Mouse (Mus musculus): ENCODE measurements around the gene Akap13. TPM values are rescaled to one million over a fixed set of nuclear protein-coding genes. Genes with fewer than 3 reads are reported as not detected.

The Akap13 gene
- polyA plus RNA-seq, 1 experiment from 2014 or later = 25.7 TPM

DNA sequence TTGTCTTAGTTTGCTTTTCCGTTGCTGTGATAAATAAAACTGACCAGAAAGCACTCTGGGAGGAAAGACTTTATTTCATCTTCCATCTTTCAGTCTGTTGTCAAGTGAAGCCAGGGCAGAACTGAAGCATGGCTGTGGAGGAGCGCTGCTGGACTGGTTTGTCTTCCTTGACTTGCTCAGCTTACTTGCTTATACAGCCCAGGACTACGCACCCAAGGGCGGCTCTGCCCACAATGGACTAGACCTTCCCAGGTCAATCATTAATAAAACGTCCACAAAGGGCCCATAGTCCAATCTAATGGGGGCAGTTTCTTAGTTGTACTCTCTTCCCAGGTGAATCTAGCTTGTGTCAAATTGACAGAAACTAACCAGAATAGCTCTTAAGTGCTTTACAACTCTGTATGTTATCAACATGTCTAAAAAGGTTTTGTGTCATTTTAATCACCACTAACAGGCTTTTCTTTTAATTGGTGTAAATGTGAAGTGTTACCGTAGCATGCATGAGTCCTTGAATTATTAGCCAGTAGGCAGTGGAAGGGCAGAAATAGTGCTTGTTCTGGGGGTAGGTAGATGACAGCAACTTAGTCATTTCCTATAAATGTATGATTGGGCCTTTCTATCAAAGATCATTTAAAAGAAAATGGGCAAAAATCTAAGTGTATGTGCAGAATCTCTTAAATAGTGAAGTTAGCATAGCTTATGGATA is 25.5 kb downstream of the Akap13 start:
- no peaks in the 10 kb centered on the region for H3K9me3 ChIP-seq (ENCODE audit: low read length)
- H3K27me3 ChIP-seq (ENCODE audit: insufficient read depth, low read length) = no peaks in the 10 kb centered on the region
- no peaks in the 10 kb centered on the region for H3K36me3 ChIP-seq (replicated peaks; ENCODE audit: insufficient read depth, low read length)
- H3K27ac ChIP-seq (ENCODE audit: low read depth) = peak overlapping the region; percentile 55
- peak; percentile 91 for ATAC-seq
- 60% methylated on average over 6 of the region's 6 CpGs for WGBS (ENCODE audit: insufficient replicate concordance)
- peak; percentile 37 for DNase-seq
- peak overlapping the region; percentile 20; the same call in 1 of the 2 replicates for H3K4me2 ChIP-seq (ENCODE audit: low read depth, low read length)
- no peaks in the 10 kb centered on the region; the same call in 1 of the 2 replicates for H3K4me1 ChIP-seq (ENCODE audit: insufficient read depth)
- TF ChIP-seq EP300 (IDR thresholded peaks at IDR 0.05; ENCODE audit: low read depth) (no peak), CTCF (IDR thresholded peaks at IDR 0.05; ENCODE audit: low read depth) (no peak)
- H3K9ac ChIP-seq (replicated peaks) = no peak overlapping the region
- H3K4me3 ChIP-seq (ENCODE audit: low read depth, low read length) = no peak overlapping the region

DNA sequence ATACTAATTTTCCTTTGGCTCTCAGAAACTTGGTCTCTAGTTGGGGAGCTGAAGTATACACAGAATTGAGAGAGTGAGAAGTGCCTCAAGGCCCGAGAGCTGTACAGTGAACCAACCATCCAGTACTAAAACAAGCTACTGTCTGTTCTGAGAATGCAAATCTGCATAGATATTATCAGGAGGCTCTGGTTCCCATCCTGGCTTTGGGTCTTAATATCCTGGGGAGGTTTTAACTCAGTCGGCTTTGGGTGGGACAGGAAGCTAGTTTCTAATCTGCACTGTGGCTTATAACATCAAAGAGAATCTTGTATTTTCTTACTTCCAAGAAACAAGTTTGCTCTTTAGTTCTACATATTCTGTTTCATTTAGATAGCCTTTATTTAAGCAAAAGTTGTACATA is 30.7 kb downstream of the Akap13 start:
- TF ChIP-seq CTCF (IDR thresholded peaks at IDR 0.05; ENCODE audit: low read depth) (no peak), EP300 (IDR thresholded peaks at IDR 0.05; ENCODE audit: low read depth) (no peak)
- no peak for DNase-seq
- no peak overlapping the region for H3K27ac ChIP-seq (ENCODE audit: low read depth)
- WGBS (ENCODE audit: insufficient replicate concordance) = 47% methylated on average over 2 of the region's 2 CpGs
- H3K4me2 ChIP-seq (ENCODE audit: low read depth, low read length) = no peak overlapping the region
- H3K4me1 ChIP-seq (ENCODE audit: insufficient read depth) = no peaks in the 10 kb centered on the region; the same call in 1 of the 2 replicates
- H3K9me3 ChIP-seq (ENCODE audit: low read length) = no peaks in the 10 kb centered on the region
- no peak for ATAC-seq
- no peaks in the 10 kb centered on the region for H3K27me3 ChIP-seq (ENCODE audit: insufficient read depth, low read length)
- no peak overlapping the region for H3K9ac ChIP-seq (replicated peaks)
- no peak overlapping the region for H3K4me3 ChIP-seq (ENCODE audit: low read depth, low read length)
- no peaks in the 10 kb centered on the region for H3K36me3 ChIP-seq (replicated peaks; ENCODE audit: insufficient read depth, low read length)

DNA sequence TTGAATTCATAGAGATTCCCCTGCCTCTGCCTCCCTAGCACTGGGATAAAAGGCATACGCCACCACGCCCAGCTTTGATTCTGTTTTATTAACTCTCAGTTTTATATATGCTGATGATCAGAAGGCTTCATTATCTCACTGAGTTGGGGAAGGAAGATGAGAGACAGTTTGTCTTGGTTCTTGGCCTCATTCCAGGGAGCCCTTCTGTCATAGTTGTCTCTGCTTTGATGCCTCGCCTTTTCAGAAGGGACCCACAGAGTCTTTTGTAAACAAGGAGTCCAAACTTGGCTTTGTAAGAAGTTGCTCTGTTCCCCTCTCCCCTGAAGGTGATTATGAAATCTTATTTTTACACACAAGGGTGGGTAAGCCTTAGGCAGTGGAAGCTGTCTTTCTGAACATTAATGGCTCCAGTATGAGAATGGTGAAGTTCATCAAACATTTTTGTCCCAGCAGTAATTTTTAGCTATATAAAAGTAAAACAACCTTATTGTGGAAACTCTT is 40.7 kb downstream of the Akap13 start:
- no peaks in the 10 kb centered on the region for H3K9me3 ChIP-seq (ENCODE audit: low read length)
- DNase-seq (no peak), ATAC-seq (no peak)
- no peak overlapping the region for H3K27ac ChIP-seq (ENCODE audit: low read depth)
- H3K4me3 ChIP-seq (ENCODE audit: low read depth, low read length) = no peak overlapping the region
- TF ChIP-seq CTCF (IDR thresholded peaks at IDR 0.05; ENCODE audit: low read depth) = no peak
- TF ChIP-seq EP300 (IDR thresholded peaks at IDR 0.05; ENCODE audit: low read depth) = no peak
- H3K4me1 ChIP-seq (ENCODE audit: insufficient read depth) = peaks cover 25% of the 10 kb centered on the region
- H3K4me2 ChIP-seq (ENCODE audit: low read depth, low read length) = no peak overlapping the region
- no peaks in the 10 kb centered on the region for H3K27me3 ChIP-seq (ENCODE audit: insufficient read depth, low read length)
- H3K9ac ChIP-seq (replicated peaks) = no peak overlapping the region
- WGBS (ENCODE audit: insufficient replicate concordance) = 72% methylated on average over 3 of the region's 3 CpGs
- no peaks in the 10 kb centered on the region for H3K36me3 ChIP-seq (replicated peaks; ENCODE audit: insufficient read depth, low read length)

DNA sequence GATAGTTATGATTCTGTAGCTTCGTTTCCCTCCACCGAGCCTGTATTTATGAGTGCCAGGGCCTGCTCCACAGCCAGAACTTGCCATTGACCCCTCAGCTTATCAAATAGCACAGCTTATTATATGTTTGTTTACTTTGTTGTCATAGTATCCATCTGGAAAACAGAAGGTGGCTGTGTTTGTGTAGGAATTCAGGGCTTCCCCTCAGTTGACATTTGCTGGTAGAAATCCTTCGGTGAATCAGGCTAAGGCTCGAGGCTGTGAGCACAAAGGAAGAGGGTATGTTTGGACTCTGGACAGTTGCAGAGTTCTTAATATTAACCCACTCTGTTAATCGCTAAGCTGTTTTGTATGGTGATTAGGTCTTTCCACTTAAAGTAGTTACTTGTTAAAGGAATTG is 43.3 kb downstream of the Akap13 start:
- H3K9me3 ChIP-seq (ENCODE audit: low read length) = no peaks in the 10 kb centered on the region
- peak overlapping the region; percentile 67 for H3K27ac ChIP-seq (ENCODE audit: low read depth)
- 59% methylated on average over 5 of the region's 5 CpGs for WGBS (ENCODE audit: insufficient replicate concordance)
- H3K27me3 ChIP-seq (ENCODE audit: insufficient read depth, low read length) = no peaks in the 10 kb centered on the region
- H3K9ac ChIP-seq (replicated peaks) = no peak overlapping the region
- DNase-seq = no peak
- peaks cover 23% of the 10 kb centered on the region for H3K4me1 ChIP-seq (ENCODE audit: insufficient read depth)
- ATAC-seq = peak; percentile 78
- no peak overlapping the region for H3K4me3 ChIP-seq (ENCODE audit: low read depth, low read length)
- H3K4me2 ChIP-seq (ENCODE audit: low read depth, low read length) = no peak overlapping the region; the same call in 1 of the 2 replicates
- no peaks in the 10 kb centered on the region for H3K36me3 ChIP-seq (replicated peaks; ENCODE audit: insufficient read depth, low read length)
- no peak for TF ChIP-seq EP300 (IDR thresholded peaks at IDR 0.05; ENCODE audit: low read depth)
- no peak for TF ChIP-seq CTCF (IDR thresholded peaks at IDR 0.05; ENCODE audit: low read depth)

DNA sequence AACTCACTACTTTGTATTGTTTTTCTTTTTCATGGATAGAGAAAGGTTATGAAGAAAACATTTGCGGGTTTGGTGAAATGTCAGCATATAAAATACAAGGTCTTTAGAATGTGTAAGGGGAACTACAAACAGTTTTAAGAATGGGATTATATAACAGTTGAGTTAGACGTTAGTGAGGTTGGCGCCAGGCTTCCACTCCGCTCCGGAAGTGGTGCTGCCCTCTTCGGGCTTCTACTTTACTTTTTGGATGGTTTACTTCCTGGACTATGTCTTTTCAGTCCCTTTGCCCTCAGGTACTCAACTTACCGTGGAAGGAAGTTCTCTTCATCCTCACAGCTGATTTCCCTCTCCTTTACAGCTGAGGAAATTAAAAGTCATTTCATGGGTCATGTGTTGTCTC is 43.9 kb downstream of the Akap13 start:
- Histone ChIP-seq H3K4me2 (ENCODE audit: low read depth, low read length) (no peak overlapping the region), H3K4me3 (ENCODE audit: low read depth, low read length) (no peak overlapping the region), H3K27me3 (ENCODE audit: insufficient read depth, low read length) (no peaks in the 10 kb centered on the region), H3K36me3 (replicated peaks; ENCODE audit: insufficient read depth, low read length) (no peaks in the 10 kb centered on the region), H3K27ac (ENCODE audit: low read depth) (peak overlapping the region; percentile 67), H3K4me1 (ENCODE audit: insufficient read depth) (peaks cover 23% of the 10 kb centered on the region), H3K9me3 (ENCODE audit: low read length) (no peaks in the 10 kb centered on the region), H3K9ac (replicated peaks) (no peak overlapping the region)
- no peak for ATAC-seq
- DNase-seq = no peak
- 72% methylated on average over 7 of the region's 7 CpGs for WGBS (ENCODE audit: insufficient replicate concordance)
- TF ChIP-seq CTCF (IDR thresholded peaks at IDR 0.05; ENCODE audit: low read depth) (no peak), EP300 (IDR thresholded peaks at IDR 0.05; ENCODE audit: low read depth) (no peak)

GRCm38 (mm10) chr7:75500164-75500563 is 44.8 kb downstream of the Akap13 start:
- ATAC-seq = peak; percentile 61; the same call in 1 of the 2 replicates
- TF ChIP-seq CTCF (IDR thresholded peaks at IDR 0.05; ENCODE audit: low read depth) = no peak
- no peak for TF ChIP-seq EP300 (IDR thresholded peaks at IDR 0.05; ENCODE audit: low read depth)
- Histone ChIP-seq H3K9me3 (ENCODE audit: low read length) (no peaks in the 10 kb centered on the region), H3K36me3 (replicated peaks; ENCODE audit: insufficient read depth, low read length) (no peaks in the 10 kb centered on the region), H3K27me3 (ENCODE audit: insufficient read depth, low read length) (no peaks in the 10 kb centered on the region), H3K27ac (ENCODE audit: low read depth) (peak overlapping the region; percentile 29; the same call in 1 of the 2 replicates), H3K4me1 (ENCODE audit: insufficient read depth) (peaks cover 23% of the 10 kb centered on the region), H3K4me2 (ENCODE audit: low read depth, low read length) (no peak overlapping the region), H3K4me3 (ENCODE audit: low read depth, low read length) (no peak overlapping the region), H3K9ac (replicated peaks) (no peak overlapping the region)
- WGBS (ENCODE audit: insufficient replicate concordance) = 77% methylated on average over 4 of the region's 4 CpGs
- DNase-seq = no peak
